Mouse (Mus musculus) induced T-regulatory cell, adult 2 months (primary cell): ENCODE results near the gene Gm17416.

Source experiments
- DNase-seq: peaks from one replicate; pipeline ENCODE4 v3.0.0-alpha.2; 2012; ENCODE audit warnings: low read depth

The Gm17416 gene

GRCm38 (mm10) chr2:152604057-152604456 is 34.9 kb downstream of the Gm17416 start, which contains the start of gene Defb36:
Gene Defb36, plus strand, starts transcription at chr2:152604327.
- DNase-seq: peak; percentile 53

- DNase-seq: no peak
These were observed 38.6 kb downstream of the Gm17416 start for GRCm38 (mm10) chr2:152607746-152608145.

GRCm38 (mm10) chr2:152608719-152609118 is 39.6 kb downstream of the Gm17416 start:
- no peak for DNase-seq

GRCm38 (mm10) chr2:152612193-152612592 is 43.1 kb downstream of the Gm17416 start:
- DNase-seq: no peak

DNA sequence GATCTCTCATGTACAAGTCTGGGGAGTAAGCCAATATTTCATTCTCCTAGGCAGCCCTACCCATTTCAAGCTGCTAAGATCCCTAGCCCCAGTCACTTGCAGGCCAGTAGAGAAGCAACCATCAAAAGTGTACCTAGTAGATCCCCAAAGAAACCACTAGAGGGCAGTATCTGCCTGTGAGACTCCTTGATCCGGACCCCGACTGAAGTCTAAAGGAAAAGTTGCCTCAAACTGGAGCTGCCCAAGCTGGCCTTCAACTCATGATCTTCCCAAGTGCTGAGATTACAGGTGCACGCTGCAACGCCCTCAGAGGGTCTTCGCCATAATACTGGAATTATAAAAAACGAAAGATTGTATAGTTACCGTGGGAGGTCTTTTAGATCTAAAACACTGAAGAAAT is 46.4 kb downstream of the Gm17416 start:
- peak; percentile 78 for DNase-seq

- DNase-seq: no peak
These were observed 47.3 kb downstream of the Gm17416 start for GRCm38 (mm10) chr2:152616470-152616869.

- DNase-seq: peak; percentile 57
These were observed 48.2 kb downstream of the Gm17416 start for GRCm38 (mm10) chr2:152617374-152617773.
